Mouse (Mus musculus) limb, embryonic 11.5 days (tissue): ENCODE results near the gene Tnc. TPM values are rescaled to one million over a fixed set of nuclear protein-coding genes. Genes with fewer than 3 reads are reported as not detected.
A peak's percentile ranks its signal among the peaks of the same experiment; 100 is the strongest.

Experiments used
- ATAC-seq: fragments of 200-750 bp; cut with Nextera tagmentation; 2 replicates; pipeline ENCODE4 v1.8.0; 2017; ENCODE audit warnings: low read depth; ENCODE audit not compliant: insufficient number of reproducible peaks, low FRiP score, low TSS enrichment
- DNase-seq: peaks from one replicate; pipeline ENCODE4 v3.0.0-alpha.2; 2015; ENCODE audit warnings: low spot score
- H3K27ac ChIP-seq: fragments of 300-500 bp; sonication (generic); replicated peaks from 2 replicates; pipeline ENCODE4 v1.5.1; 2014; ENCODE audit warnings: low read depth, mild to moderate bottlenecking, low read length
- H3K27me3 ChIP-seq: fragments of 300-500 bp; sonication (generic); 2 replicates; pipeline ENCODE4 v1.6.1; 2014; ENCODE audit warnings: mild to moderate bottlenecking, low read length, mixed read lengths; ENCODE audit not compliant: control insufficient read depth, insufficient read depth
- H3K36me3 ChIP-seq: fragments of 300-500 bp; sonication (generic); 2 replicates; pipeline ENCODE4 v1.6.1; 2014; ENCODE audit warnings: mild to moderate bottlenecking, low read length, moderate library complexity, mixed read lengths; ENCODE audit not compliant: control insufficient read depth, insufficient read depth
- H3K4me1 ChIP-seq: fragments of 300-500 bp; sonication (generic); 2 replicates; pipeline ENCODE4 v1.6.1; 2014; ENCODE audit warnings: low read length, mixed read lengths; ENCODE audit not compliant: control insufficient read depth, insufficient read depth
- H3K4me2 ChIP-seq: fragments of 300-500 bp; sonication (generic); 2 replicates; pipeline ENCODE4 v1.6.1; 2014; ENCODE audit warnings: low read depth, mild to moderate bottlenecking, moderate library complexity; ENCODE audit not compliant: severe bottlenecking
- H3K4me3 ChIP-seq: fragments of 300-500 bp; sonication (generic); 2 replicates; pipeline ENCODE4 v1.5.1; 2014; ENCODE audit warnings: low read depth, low read length
- H3K9ac ChIP-seq: fragments of 300-500 bp; sonication (generic); 2 replicates; pipeline ENCODE4 v1.6.1; 2014; ENCODE audit warnings: mild to moderate bottlenecking, low read length
- H3K9me3 ChIP-seq: fragments of 300-500 bp; sonication (generic); 2 replicates; pipeline ENCODE4 v1.6.1; 2016; ENCODE audit warnings: low read length; ENCODE audit not compliant: control insufficient read depth
- WGBS: fragments of 180-500 bp; shearing (Covaris S2); extraction: QIAGEN DNeasy Blood & Tissue Kit; methylation state at CpG from one replicate; pipeline ENCODE4 v1.1.7; 2014; 5-methylcytosine and 5-hydroxymethylcytosine counted together
- polyA plus RNA-seq: library from polyadenylated mRNA; unstranded; fragments of >200 nt; fragmentation: Nextera tagmentation; extraction: Ambion mirVana; gene quantifications from 2 replicates; pipeline ENCODE4 v1.2.1, GENCODE M21; 2014

Tnc gene
- polyA plus RNA-seq, 1 experiment from 2014 or later, result 10.8 TPM

- H3K4me3 ChIP-seq, result no peak overlapping the region
- no peaks in the 10 kb centered on the region for H3K4me1 ChIP-seq
- H3K27ac ChIP-seq, result no peak overlapping the region
- ATAC-seq (no peak), DNase-seq (no peak)
- WGBS, result 63% methylated on average over 2 of the region's 2 CpGs
- no peaks in the 10 kb centered on the region for H3K27me3 ChIP-seq
- no peaks in the 10 kb centered on the region for H3K9me3 ChIP-seq
- no peaks in the 10 kb centered on the region for H3K36me3 ChIP-seq
- H3K9ac ChIP-seq, result no peak overlapping the region
- no peak overlapping the region for H3K4me2 ChIP-seq
Measured at GRCm38 (mm10) chr4:63993462-63994113, 53.2 kb downstream of the Tnc start.

GRCm38 (mm10) chr4:63990216-63990615, 56.6 kb downstream of the Tnc start:
- H3K9ac ChIP-seq, result no peak overlapping the region
- H3K4me3 ChIP-seq, result no peak overlapping the region
- no peaks in the 10 kb centered on the region for H3K27me3 ChIP-seq
- no peaks in the 10 kb centered on the region for H3K4me1 ChIP-seq
- no peaks in the 10 kb centered on the region for H3K36me3 ChIP-seq
- no peak for ATAC-seq
- H3K9me3 ChIP-seq, result no peaks in the 10 kb centered on the region
- no peak overlapping the region for H3K27ac ChIP-seq
- WGBS, result 89% methylated on average over 1 of the region's 1 CpGs
- DNase-seq, result no peak
- no peak overlapping the region for H3K4me2 ChIP-seq

GRCm38 (mm10) chr4:63988090-63988489, 58.7 kb downstream of the Tnc start:
- Histone ChIP-seq H3K27ac (no peak overlapping the region), H3K4me1 (no peaks in the 10 kb centered on the region), H3K4me3 (no peak overlapping the region), H3K9ac (no peak overlapping the region), H3K36me3 (no peaks in the 10 kb centered on the region), H3K27me3 (no peaks in the 10 kb centered on the region), H3K9me3 (no peaks in the 10 kb centered on the region), H3K4me2 (no peak overlapping the region)
- 96% methylated on average over 5 of the region's 5 CpGs for WGBS
- no peak for DNase-seq
- no peak for ATAC-seq

- Histone ChIP-seq H3K4me3 (no peak overlapping the region), H3K27ac (no peak overlapping the region), H3K36me3 (no peaks in the 10 kb centered on the region), H3K4me1 (no peaks in the 10 kb centered on the region), H3K4me2 (no peak overlapping the region), H3K27me3 (no peaks in the 10 kb centered on the region), H3K9me3 (no peaks in the 10 kb centered on the region), H3K9ac (no peak overlapping the region)
- DNase-seq (no peak), ATAC-seq (no peak)
Measured at GRCm38 (mm10) chr4:63986576-63986975, 60.2 kb downstream of the Tnc start.

- Histone ChIP-seq H3K9ac (no peak overlapping the region), H3K4me1 (0 out of 2 replicates have a peak, but pooled peaks cover 3% of the 10 kb centered on the region), H3K9me3 (no peaks in the 10 kb centered on the region), H3K27me3 (no peaks in the 10 kb centered on the region), H3K36me3 (no peaks in the 10 kb centered on the region), H3K4me3 (no peak overlapping the region), H3K4me2 (no peak overlapping the region), H3K27ac (no peak overlapping the region)
- no peak for ATAC-seq
- no peak for DNase-seq
- 70% methylated on average over 8 of the region's 8 CpGs for WGBS
Measured at GRCm38 (mm10) chr4:63983098-63983445, 63.7 kb downstream of the Tnc start.

- H3K9ac ChIP-seq, result no peak overlapping the region
- WGBS, result 82% methylated on average over 12 of the region's 12 CpGs
- H3K9me3 ChIP-seq, result no peaks in the 10 kb centered on the region
- H3K4me1 ChIP-seq, result 0 out of 2 replicates have a peak, but pooled peaks cover 3% of the 10 kb centered on the region
- H3K27me3 ChIP-seq, result no peaks in the 10 kb centered on the region
- no peak overlapping the region for H3K4me2 ChIP-seq
- ATAC-seq (no peak), DNase-seq (no peak)
- H3K4me3 ChIP-seq, result no peak overlapping the region
- H3K27ac ChIP-seq, result no peak overlapping the region
- no peaks in the 10 kb centered on the region for H3K36me3 ChIP-seq
Measured at GRCm38 (mm10) chr4:63982425-63983097, 64.3 kb downstream of the Tnc start.

GRCm38 (mm10) chr4:63980211-63980794, 66.5 kb downstream of the Tnc start:
- H3K36me3 ChIP-seq, result no peaks in the 10 kb centered on the region
- DNase-seq (no peak), ATAC-seq (no peak)
- H3K4me3 ChIP-seq, result no peak overlapping the region
- no peak overlapping the region for H3K4me2 ChIP-seq
- H3K9ac ChIP-seq, result no peak overlapping the region
- no peaks in the 10 kb centered on the region for H3K9me3 ChIP-seq
- 0 out of 2 replicates have a peak, but pooled peaks cover 3% of the 10 kb centered on the region for H3K4me1 ChIP-seq
- WGBS, result 79% methylated on average over 1 of the region's 1 CpGs
- no peaks in the 10 kb centered on the region for H3K27me3 ChIP-seq
- no peak overlapping the region for H3K27ac ChIP-seq

- ATAC-seq (0 out of 2 replicates have a peak, but pooled peaks have one; percentile 21), DNase-seq (peak; percentile 62)
- H3K4me1 ChIP-seq, result 0 out of 2 replicates have a peak, but pooled peaks cover 3% of the 10 kb centered on the region
- H3K36me3 ChIP-seq, result no peaks in the 10 kb centered on the region
- no peaks in the 10 kb centered on the region for H3K9me3 ChIP-seq
- no peak overlapping the region for H3K4me2 ChIP-seq
- H3K4me3 ChIP-seq, result no peak overlapping the region
- H3K9ac ChIP-seq, result no peak overlapping the region
- H3K27ac ChIP-seq, result no peak overlapping the region
- WGBS, result 25% methylated on average over 2 of the region's 2 CpGs
- no peaks in the 10 kb centered on the region for H3K27me3 ChIP-seq
Measured at GRCm38 (mm10) chr4:63979635-63980034, 67.2 kb downstream of the Tnc start.
